Mouse (Mus musculus) G1E (cell line): Measurements from ENCODE around the gene Thada. TPM values are rescaled to one million over a fixed set of nuclear protein-coding genes. Genes with fewer than 3 reads are reported as not detected.

Experiments used
- ATAC-seq: 2 replicates; pipeline ENCODE4 v1.8.0; 2016; ENCODE audit warnings: mild to moderate bottlenecking; ENCODE audit not compliant: insufficient number of reproducible peaks, poor library complexity, low FRiP score, severe bottlenecking; ENCODE audit errors: extremely low read depth
- DNase-seq: peaks from one replicate; pipeline ENCODE4 v3.0.0; 2012; ENCODE audit warnings: low spot score
- H3K27me3 ChIP-seq: 2 replicates; pipeline ENCODE4 v1.6.1; 2012; ENCODE audit warnings: mild to moderate bottlenecking, low read length, inconsistent platforms; ENCODE audit not compliant: insufficient read depth
- H3K36me3 ChIP-seq: replicated peaks from 2 replicates; pipeline ENCODE3; 2012; ENCODE audit warnings: mild to moderate bottlenecking, inconsistent platforms
- H3K4me1 ChIP-seq: 2 replicates; pipeline ENCODE4 v1.6.1; 2012; ENCODE audit warnings: low read depth, low read length, inconsistent platforms, mixed read lengths; ENCODE audit not compliant: insufficient read depth
- H3K4me3 ChIP-seq: 2 replicates; pipeline ENCODE4 v1.5.1; 2012; ENCODE audit warnings: low read depth, mild to moderate bottlenecking, inconsistent platforms, low read length, moderate library complexity, mixed read lengths
- H3K9me3 ChIP-seq: replicated peaks from 2 replicates; pipeline ENCODE4 v1.6.1; 2012; ENCODE audit warnings: inconsistent platforms
- CTCF ChIP-seq: IDR thresholded peaks from 2 replicates; pipeline ENCODE4 v1.5.1; 2012; ENCODE audit warnings: low read depth, low read length, inconsistent platforms, mixed read lengths
- GATA1 ChIP-seq: IDR thresholded peaks from 2 replicates; pipeline ENCODE4 v1.6.1; 2012; ENCODE audit warnings: borderline replicate concordance, low read length, inconsistent platforms, mixed read lengths
- GATA2 ChIP-seq: IDR thresholded peaks from 2 replicates; pipeline ENCODE4 v1.6.1; 2012; ENCODE audit warnings: low read depth, low read length, inconsistent platforms, borderline replicate concordance
- POLR2AphosphoS5 ChIP-seq: IDR thresholded peaks from 2 replicates; pipeline ENCODE4 v1.6.1; 2012; ENCODE audit warnings: low read depth, low read length, inconsistent platforms; ENCODE audit not compliant: insufficient replicate concordance
- TAL1 ChIP-seq: conservative IDR thresholded peaks from 2 replicates; pipeline ENCODE4 v1.6.1; 2012; ENCODE audit warnings: low read depth, low read length, inconsistent platforms, mixed read lengths
- polyA plus RNA-seq: library from polyadenylated mRNA; stranded (reverse); fragments of >175 nt; gene quantifications from 2 replicates; pipeline ENCODE4 v1.2.3, GENCODE M21; 2012
- total RNA-seq, 2 experiments: library from RNA; stranded (forward) in 1 of 2; stranded (reverse) in 1 of 2; fragments of 200-1000 nt in 1 of 2; fragments of >200 nt in 1 of 2; fragmentation: Nextera tagmentation in 1 of 2; gene quantifications; 2 replicates each; pipeline ENCODE4 v1.2.3; 2014 to 2017

Gene Thada
- total and polyA plus RNA-seq, 3 experiments: 2.8 to 55.2 (median 28.1) TPM

- no peaks in the 10 kb centered on the region for H3K9me3 ChIP-seq
- no peaks in the 10 kb centered on the region; the same call in 1 of the 2 replicates for H3K4me1 ChIP-seq
- peaks cover 22% of the 10 kb centered on the region for H3K27me3 ChIP-seq
- TF ChIP-seq GATA1 (no peak), GATA2 (no peak)
- ATAC-seq: no peak
- no peaks in the 10 kb centered on the region for H3K36me3 ChIP-seq
- H3K4me3 ChIP-seq: no peak overlapping the region
- DNase-seq: no peak
Observed at GRCm38 (mm10) chr17:84478276-84478675, 12.3 kb upstream of the Thada start.

GRCm38 (mm10) chr17:84477176-84477575 lies 11.2 kb upstream of the Thada start:
- H3K4me3 ChIP-seq: no peak overlapping the region
- H3K36me3 ChIP-seq: no peaks in the 10 kb centered on the region
- ATAC-seq (no peak), DNase-seq (no peak)
- H3K27me3 ChIP-seq: peaks cover 25% of the 10 kb centered on the region
- no peaks in the 10 kb centered on the region for H3K9me3 ChIP-seq
- no peak for TF ChIP-seq POLR2AphosphoS5
- TF ChIP-seq GATA1: no peak
- TF ChIP-seq CTCF: no peak
- TF ChIP-seq GATA2: no peak
- no peak for TF ChIP-seq TAL1
- no peaks in the 10 kb centered on the region; the same call in 1 of the 2 replicates for H3K4me1 ChIP-seq

GRCm38 (mm10) chr17:84474312-84474711 lies 8.3 kb upstream of the Thada start:
- no peak for ATAC-seq
- H3K4me3 ChIP-seq: no peak overlapping the region

GRCm38 (mm10) chr17:84435012-84435411 lies 31.0 kb downstream of the Thada start:
- ATAC-seq (no peak), DNase-seq (no peak)
- no peaks in the 10 kb centered on the region; the same call in 1 of the 2 replicates for H3K4me1 ChIP-seq
- no peaks in the 10 kb centered on the region for H3K9me3 ChIP-seq
- H3K4me3 ChIP-seq: no peak overlapping the region
- TF ChIP-seq GATA2 (no peak), TAL1 (no peak), CTCF (no peak), POLR2AphosphoS5 (no peak), GATA1 (no peak)
- no peaks in the 10 kb centered on the region for H3K27me3 ChIP-seq
- H3K36me3 ChIP-seq: peaks cover 93% of the 10 kb centered on the region

More at GRCm38 (mm10) chr17:84474312-84474711, 8.3 kb upstream of the Thada start:
- TF ChIP-seq TAL1 (no peak), CTCF (no peak), GATA1 (no peak), POLR2AphosphoS5 (no peak), GATA2 (no peak)
- no peak for DNase-seq
- H3K9me3 ChIP-seq: no peaks in the 10 kb centered on the region
- no peaks in the 10 kb centered on the region for H3K36me3 ChIP-seq
- H3K4me1 ChIP-seq: no peaks in the 10 kb centered on the region
- H3K27me3 ChIP-seq: peaks cover 39% of the 10 kb centered on the region

- Histone ChIP-seq H3K27me3 (no peaks in the 10 kb centered on the region), H3K4me1 (no peaks in the 10 kb centered on the region; the same call in 1 of the 2 replicates), H3K9me3 (no peaks in the 10 kb centered on the region), H3K36me3 (peaks cover 93% of the 10 kb centered on the region), H3K4me3 (no peak overlapping the region)
- TF ChIP-seq TAL1: no peak
- no peak for TF ChIP-seq POLR2AphosphoS5
- TF ChIP-seq GATA2: no peak
- no peak for TF ChIP-seq CTCF
- no peak for TF ChIP-seq GATA1
- ATAC-seq (no peak), DNase-seq (no peak)
Observed at GRCm38 (mm10) chr17:84434233-84434632, 31.8 kb downstream of the Thada start.

- H3K27me3 ChIP-seq: no peaks in the 10 kb centered on the region
- DNase-seq (no peak), ATAC-seq (no peak)
- H3K4me1 ChIP-seq: no peaks in the 10 kb centered on the region; the same call in 1 of the 2 replicates
- H3K4me3 ChIP-seq: no peak overlapping the region
- no peak for TF ChIP-seq GATA1
- no peak for TF ChIP-seq CTCF
- no peak for TF ChIP-seq TAL1
- TF ChIP-seq POLR2AphosphoS5: no peak
- TF ChIP-seq GATA2: no peak
- H3K36me3 ChIP-seq: peaks cover 91% of the 10 kb centered on the region
- H3K9me3 ChIP-seq: no peaks in the 10 kb centered on the region
Observed at GRCm38 (mm10) chr17:84431991-84432390, 34.0 kb downstream of the Thada start.

- TF ChIP-seq GATA2 (no peak), POLR2AphosphoS5 (no peak), GATA1 (no peak), CTCF (no peak), TAL1 (no peak)
- DNase-seq: no peak
- no peaks in the 10 kb centered on the region for H3K9me3 ChIP-seq
- ATAC-seq: no peak
- H3K27me3 ChIP-seq: no peaks in the 10 kb centered on the region
- H3K4me1 ChIP-seq: peaks cover 18% of the 10 kb centered on the region
- no peak overlapping the region for H3K4me3 ChIP-seq
- peaks cover 84% of the 10 kb centered on the region for H3K36me3 ChIP-seq
Observed at GRCm38 (mm10) chr17:84424258-84424657, 41.7 kb downstream of the Thada start.
